Comparison of ENCODE assay signal across 9 mouse cellular contexts in the genomic region with DNA sequence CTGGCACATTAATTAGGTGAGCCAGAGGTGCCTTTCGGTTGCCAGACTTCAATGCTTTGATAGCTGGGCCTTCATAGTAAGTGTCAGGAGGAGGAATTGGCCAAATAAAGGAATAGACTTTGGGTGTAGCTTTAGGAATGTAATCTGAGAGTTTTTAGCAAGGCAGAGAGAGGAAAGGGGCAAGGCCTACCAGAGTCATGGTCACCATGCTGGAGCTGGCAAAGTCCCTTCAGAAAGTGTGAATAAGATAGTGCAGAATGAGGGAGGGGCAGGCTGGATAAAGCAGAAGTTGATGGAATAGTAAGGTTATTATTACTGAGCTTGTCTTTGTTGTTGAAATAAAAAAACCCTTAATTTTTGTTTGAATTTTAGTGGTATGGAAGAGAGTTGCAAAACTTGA. TPM values are rescaled to one million over a fixed set of nuclear protein-coding genes. Genes with fewer than 3 reads are reported as not detected.
DNase-seq lines count a peak whose midpoint lies in the region; ATAC-seq and TF ChIP-seq lines count a peak whose summit lies in the region.
"Had no signal": no experiment of that assay in that cellular context is flagged by ENCODE, and none has a peak within 500 bp of the region (broad histone marks: within the 10 kb centered on the region; RNA-seq: fewer than 3 reads in every experiment).

No protein-coding gene starts in this region.

- H3K4me3 ChIP-seq in left cerebral cortex, adult 2 months: peak overlapping the region; percentile 85
- peak overlapping the region; percentile 91 for H3K4me3 ChIP-seq in embryonic facial prominence, embryonic 10.5 days
- peak overlapping the region; percentile 75 for H3K4me3 ChIP-seq in intestine, embryonic 14.5 days (ENCODE audit: low read depth, low read length)
- H3K4me3 ChIP-seq in neural tube, embryonic 13.5 days: peak overlapping the region; percentile 90

- TF ChIP-seq CTCF in left cerebral cortex, adult 2 months (IDR thresholded peaks at IDR 0.05): no peak

- H3K9ac ChIP-seq in intestine, embryonic 14.5 days (ENCODE audit: low read length): peak overlapping the region; percentile 59
- peak overlapping the region; percentile 91 for H3K9ac ChIP-seq in neural tube, embryonic 13.5 days

- H3K9me3 ChIP-seq in embryonic facial prominence, embryonic 10.5 days: no peaks in the 10 kb centered on the region
- no peaks in the 10 kb centered on the region for H3K9me3 ChIP-seq in intestine, embryonic 14.5 days (ENCODE audit: control insufficient read depth, low read length)
- no peaks in the 10 kb centered on the region for H3K9me3 ChIP-seq in neural tube, embryonic 13.5 days

- peak overlapping the region; percentile 63 for H3K4me2 ChIP-seq in intestine, embryonic 14.5 days (ENCODE audit: low read length)
- peak overlapping the region; percentile 87 for H3K4me2 ChIP-seq in neural tube, embryonic 13.5 days

- H3K4me1 ChIP-seq in embryonic facial prominence, embryonic 10.5 days: peaks cover 10% of the 10 kb centered on the region
- H3K4me1 ChIP-seq in intestine, embryonic 14.5 days (replicated peaks; ENCODE audit: control insufficient read depth, insufficient read depth, low read length): peaks cover 8% of the 10 kb centered on the region
- H3K4me1 ChIP-seq in neural tube, embryonic 13.5 days (replicated peaks): peaks cover 24% of the 10 kb centered on the region

- WGBS in embryonic facial prominence, embryonic 10.5 days: 37% methylated on average over 1 of the region's 1 CpGs
- WGBS in intestine, embryonic 14.5 days: 30% methylated on average over 1 of the region's 1 CpGs
- 25% methylated on average over 1 of the region's 1 CpGs for WGBS in neural tube, embryonic 13.5 days

- H3K27me3 ChIP-seq in embryonic facial prominence, embryonic 10.5 days (replicated peaks; ENCODE audit: low read depth, poor library complexity, severe bottlenecking): no peaks in the 10 kb centered on the region
- H3K27me3 ChIP-seq in intestine, embryonic 14.5 days (replicated peaks; ENCODE audit: control insufficient read depth, insufficient read depth, low read length): no peaks in the 10 kb centered on the region
- no peaks in the 10 kb centered on the region for H3K27me3 ChIP-seq in neural tube, embryonic 13.5 days

- H3K27ac ChIP-seq in left cerebral cortex, adult 2 months: peak overlapping the region; percentile 90
- peak overlapping the region; percentile 92 for H3K27ac ChIP-seq in embryonic facial prominence, embryonic 10.5 days (replicated peaks)
- H3K27ac ChIP-seq in intestine, embryonic 14.5 days (ENCODE audit: low read depth): peak overlapping the region; percentile 89; the same call in 1 of the 2 replicates
- peak overlapping the region; percentile 94 for H3K27ac ChIP-seq in neural tube, embryonic 13.5 days (replicated peaks)

- no peak for ATAC-seq in intestine, embryonic 14.5 days (replicated peaks; ENCODE audit: low FRiP score, low TSS enrichment, low read depth)
- no peak for ATAC-seq in neural tube, embryonic 13.5 days (ENCODE audit: low read depth)
- no peak for ATAC-seq in granulocyte monocyte progenitor cell, adult 5-6 weeks (replicated peaks; ENCODE audit: poor library complexity, severe bottlenecking)

- intact Hi-C loops in left cerebral cortex, adult 2 months (cut with DNase I): no loop called here
- intact Hi-C loops in left cerebral cortex, postnatal 10 days (cut with DNase I): loop anchor here (2.0 kb wide), 1 partner anchor 65 kb away; a partner anchor contains a TSS

- peaks cover 30% of the 10 kb centered on the region for H3K36me3 ChIP-seq in embryonic facial prominence, embryonic 10.5 days (replicated peaks)
- peaks cover 28% of the 10 kb centered on the region for H3K36me3 ChIP-seq in intestine, embryonic 14.5 days (ENCODE audit: control insufficient read depth, insufficient read depth, low read length)
- H3K36me3 ChIP-seq in neural tube, embryonic 13.5 days: peaks cover 22% of the 10 kb centered on the region

- no peak for DNase-seq in left cerebral cortex, adult 2 months (ENCODE audit: extremely low spot score in 1 of 2, low spot score in 2 of 2)
- no peak for DNase-seq in left cerebral cortex, postnatal 10 days (ENCODE audit: extremely low spot score in 1 of 2, low spot score in 2 of 2)
- no peak for DNase-seq in embryonic facial prominence, embryonic 10.5 days (ENCODE audit: low spot score)
- no peak for DNase-seq in intestine, embryonic 14.5 days (ENCODE audit: low spot score)
- DNase-seq in embryo, embryonic 10 days (ENCODE audit: low spot score): no peak
- DNase-seq in spleen, postnatal 10 days (ENCODE audit: low spot score in 2 of 2): no peak

RNA-seq across cellular contexts. Expression of a gene that starts 1.0 kb away (rescaled TPM):
- total RNA-seq in left cerebral cortex, adult 2 months (2021): 10 to 100 TPM; 19.7 to 22.4 TPM
- total RNA-seq in left cerebral cortex, postnatal 10 days (2021): 10 to 100 TPM; 22.8 to 24.6 TPM
- polyA plus RNA-seq in embryonic facial prominence, embryonic 10.5 days (2016; fragmentation: Nextera tagmentation; extraction: Ambion mirVana): 18.0 and 18.1 TPM in 2 replicates
- 15.0 and 17.3 TPM in 2 replicates for polyA plus RNA-seq in intestine, embryonic 14.5 days (2014; fragmentation: Nextera tagmentation; extraction: Ambion mirVana)
- 14.5 and 16.7 TPM in 2 replicates for polyA plus RNA-seq in neural tube, embryonic 13.5 days (2015; fragmentation: Nextera tagmentation; extraction: Ambion mirVana)
- total RNA-seq in granulocyte monocyte progenitor cell, adult 5-6 weeks (2014; fragmentation: Nextera tagmentation): 16.7 and 32.4 TPM in 2 replicates
- total RNA-seq in granulocyte monocyte progenitor cell, adult 5-6 weeks (2017): 20.4 and 23.1 TPM in 2 replicates

RNA-seq across cellular contexts. Expression of a gene that starts 13.5 kb away (rescaled TPM):
- not detected for total RNA-seq in left cerebral cortex, adult 2 months (2021)
- not detected for total RNA-seq in left cerebral cortex, postnatal 10 days (2021)
- not detected in 2 replicates for polyA plus RNA-seq in embryonic facial prominence, embryonic 10.5 days (2016; fragmentation: Nextera tagmentation; extraction: Ambion mirVana)
- not detected in 2 replicates for polyA plus RNA-seq in intestine, embryonic 14.5 days (2014; fragmentation: Nextera tagmentation; extraction: Ambion mirVana)
- polyA plus RNA-seq in neural tube, embryonic 13.5 days (2015; fragmentation: Nextera tagmentation; extraction: Ambion mirVana): not detected in 2 replicates
- total RNA-seq in granulocyte monocyte progenitor cell, adult 5-6 weeks (2014; fragmentation: Nextera tagmentation): not detected in 2 replicates
- not detected in 2 replicates for total RNA-seq in granulocyte monocyte progenitor cell, adult 5-6 weeks (2017)
- total RNA-seq: common myeloid progenitor, adult 5-6 weeks had no signal
